Mouse (Mus musculus) bone marrow macrophage, adult 2 months (primary cell): Measurements from ENCODE around the gene Bicdl2.
A peak's percentile ranks its signal among the peaks of the same experiment; 100 is the strongest.

Experiments
- CTCF ChIP-seq: IDR thresholded peaks from 2 replicates; pipeline ENCODE4 v1.5.1; 2012; ENCODE audit warnings: low read depth, mild to moderate bottlenecking, low read length, moderate library complexity
- POLR2A ChIP-seq: IDR thresholded peaks from 2 replicates; pipeline ENCODE4 v1.6.1; 2012; ENCODE audit warnings: mild to moderate bottlenecking, low read depth, low read length, borderline replicate concordance

DNA sequence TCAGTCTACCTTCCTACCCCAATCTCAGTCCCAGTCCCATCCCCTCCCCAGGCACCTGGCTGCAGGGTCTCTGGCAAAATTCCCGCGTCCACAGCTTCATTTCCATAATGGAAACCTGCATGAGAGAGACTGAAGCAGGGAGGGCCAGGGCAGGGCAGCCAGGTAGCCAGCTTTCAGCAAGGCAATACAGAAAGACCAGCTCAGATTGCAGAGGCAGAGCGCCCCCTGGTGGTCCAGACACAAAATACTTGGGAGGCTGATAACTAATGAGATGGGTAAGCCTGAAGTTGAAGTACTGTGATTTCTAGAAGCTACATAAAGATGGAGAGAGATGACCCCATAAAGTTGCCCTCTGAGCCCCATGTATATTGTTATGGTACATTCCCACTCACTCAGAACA, 45.9 kb downstream of the Bicdl2 start:
- peak; percentile 84 for TF ChIP-seq CTCF
- no peak for TF ChIP-seq POLR2A
